In the genomic region with DNA sequence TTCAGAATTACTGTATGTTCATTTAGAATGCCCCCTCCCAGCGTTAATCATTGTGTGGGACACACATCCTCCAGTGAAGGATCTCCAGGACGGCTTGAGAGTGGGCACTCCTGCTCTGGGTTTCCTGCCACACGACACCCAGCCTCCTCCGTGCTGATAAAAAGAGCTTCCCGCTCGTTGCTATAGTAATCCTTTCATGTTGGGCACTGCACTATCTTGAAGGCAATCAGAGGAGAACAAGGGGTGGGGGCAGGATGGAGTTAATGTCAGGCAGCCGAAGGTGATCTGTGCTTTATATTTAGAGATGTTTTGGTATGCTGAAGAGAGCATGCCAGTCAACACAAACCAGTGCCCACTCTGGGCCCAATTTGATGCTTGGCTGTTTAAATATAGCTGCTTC, we compare ENCODE assay signal across 10 mouse cellular contexts.
DNase-seq lines count a peak whose midpoint lies in the region; ATAC-seq lines count a peak whose summit lies in the region.
"Had no signal": no experiment of that assay in that cellular context is flagged by ENCODE, and none has a peak within 500 bp of the region (broad histone marks: within the 10 kb centered on the region; RNA-seq: fewer than 3 reads in every experiment).

No protein-coding gene starts in this region.

- no peaks in the 10 kb centered on the region for H3K27me3 ChIP-seq in neural tube, embryonic 11.5 days (ENCODE audit: control insufficient read depth, insufficient read depth, low read length)
- H3K27me3 ChIP-seq in forebrain, embryonic 16.5 days (replicated peaks; ENCODE audit: control insufficient read depth, insufficient read depth, low read length): no peaks in the 10 kb centered on the region
- H3K27me3 ChIP-seq: heart, embryonic 13.5 days; liver, embryonic 13.5 days had no signal

- no peak for DNase-seq in neural tube, embryonic 11.5 days (ENCODE audit: low spot score)
- DNase-seq in neural tube, embryonic 10.5 days (ENCODE audit: extremely low spot score, low spot score): no peak
- DNase-seq in left cerebral cortex, postnatal 36 days (ENCODE audit: low spot score in 2 of 2): peak; percentile 50 to 64
- peak; percentile 59 for DNase-seq in right cerebral cortex, postnatal 25 days
- no peak for DNase-seq in cerebellum, adult 9-10 months
- DNase-seq in gastrocnemius, postnatal 4 days (ENCODE audit: low spot score in 2 of 2): no peak
- DNase-seq in retina, embryonic 14.5 days (ENCODE audit: low spot score): no peak
- DNase-seq: liver, embryonic 13.5 days had no signal

- H3K9ac ChIP-seq in neural tube, embryonic 11.5 days (ENCODE audit: low read length): peak overlapping the region; percentile 4; the same call in 1 of the 2 replicates
- H3K9ac ChIP-seq in forebrain, embryonic 16.5 days (replicated peaks; ENCODE audit: low read depth, low read length): 0 out of 2 replicates have a peak overlapping the region, but pooled peaks have one; percentile 19
- H3K9ac ChIP-seq: heart, embryonic 13.5 days; liver, embryonic 13.5 days had no signal

- no peak for ATAC-seq in neural tube, embryonic 11.5 days (ENCODE audit: insufficient read depth, low FRiP score, low TSS enrichment)
- ATAC-seq in forebrain, embryonic 16.5 days: peak; percentile 72; the same call in 1 of the 2 replicates

- H3K36me3 ChIP-seq in neural tube, embryonic 11.5 days (ENCODE audit: control insufficient read depth, insufficient read depth, low read length): no peaks in the 10 kb centered on the region
- no peaks in the 10 kb centered on the region for H3K36me3 ChIP-seq in forebrain, embryonic 16.5 days (ENCODE audit: control insufficient read depth, insufficient read depth)
- H3K36me3 ChIP-seq: heart, embryonic 13.5 days; liver, embryonic 13.5 days had no signal

- peaks cover 10% of the 10 kb centered on the region; the same call in 1 of the 2 replicates for H3K4me1 ChIP-seq in neural tube, embryonic 11.5 days (ENCODE audit: control insufficient read depth, insufficient read depth, low read length)
- H3K4me1 ChIP-seq in forebrain, embryonic 16.5 days (replicated peaks; ENCODE audit: control insufficient read depth, insufficient read depth, low read length): peaks cover 34% of the 10 kb centered on the region
- H3K4me1 ChIP-seq: liver, embryonic 13.5 days had no signal

- H3K4me3 ChIP-seq in neural tube, embryonic 11.5 days (ENCODE audit: low read depth, low read length): no peak overlapping the region
- H3K4me3 ChIP-seq in forebrain, embryonic 16.5 days (replicated peaks; ENCODE audit: low read length): no peak overlapping the region
- H3K4me3 ChIP-seq: heart, embryonic 13.5 days; liver, embryonic 13.5 days had no signal

- no peak overlapping the region for H3K4me2 ChIP-seq in neural tube, embryonic 11.5 days (ENCODE audit: low read depth)
- no peak overlapping the region; the same call in 1 of the 2 replicates for H3K4me2 ChIP-seq in forebrain, embryonic 16.5 days (ENCODE audit: low read length)
- H3K4me2 ChIP-seq: heart, embryonic 13.5 days; liver, embryonic 13.5 days had no signal

- no peak overlapping the region for H3K27ac ChIP-seq in neural tube, embryonic 11.5 days (ENCODE audit: low read depth, low read length)
- peak overlapping the region; percentile 39 for H3K27ac ChIP-seq in forebrain, embryonic 16.5 days (ENCODE audit: low read length)
- H3K27ac ChIP-seq: heart, embryonic 13.5 days; liver, embryonic 13.5 days had no signal

- WGBS in neural tube, embryonic 11.5 days: 18% methylated on average over 7 of the region's 7 CpGs
- 10% methylated on average over 7 of the region's 7 CpGs for WGBS in forebrain, embryonic 16.5 days

- H3K9me3 ChIP-seq in neural tube, embryonic 11.5 days (ENCODE audit: control insufficient read depth, low read length): no peaks in the 10 kb centered on the region
- H3K9me3 ChIP-seq in forebrain, embryonic 16.5 days (ENCODE audit: control insufficient read depth, low read length): no peaks in the 10 kb centered on the region
- H3K9me3 ChIP-seq: heart, embryonic 13.5 days; liver, embryonic 13.5 days had no signal

- intact Hi-C loops in left cerebral cortex, postnatal 36 days (cut with DNase I): no loop called here

Comparison
In these comparisons a context has a peak if more than half of its experiments do, and no peak if none do; other contexts are left out.
1. DNase-seq: peak in left cerebral cortex, postnatal 36 days (2 of 2) and right cerebral cortex, postnatal 25 days (single experiment); none in neural tube, embryonic 11.5 days (single experiment), neural tube, embryonic 10.5 days (single experiment), cerebellum, adult 9-10 months (single experiment), gastrocnemius, postnatal 4 days (0 of 2) and retina, embryonic 14.5 days (single experiment).